Mouse (Mus musculus) stomach, postnatal 0 days (tissue): ENCODE measurements around the gene Calm3.

Experiments used
- CTCF ChIP-seq: IDR thresholded peaks from 2 replicates; pipeline ENCODE4 v1.5.1; 2016; ENCODE audit warnings: antibody characterized with exemption, low read depth, mild to moderate bottlenecking, moderate library complexity
- EP300 ChIP-seq: optimal IDR thresholded peaks from 2 replicates; pipeline ENCODE3; 2016; ENCODE audit warnings: antibody characterized with exemption

DNA sequence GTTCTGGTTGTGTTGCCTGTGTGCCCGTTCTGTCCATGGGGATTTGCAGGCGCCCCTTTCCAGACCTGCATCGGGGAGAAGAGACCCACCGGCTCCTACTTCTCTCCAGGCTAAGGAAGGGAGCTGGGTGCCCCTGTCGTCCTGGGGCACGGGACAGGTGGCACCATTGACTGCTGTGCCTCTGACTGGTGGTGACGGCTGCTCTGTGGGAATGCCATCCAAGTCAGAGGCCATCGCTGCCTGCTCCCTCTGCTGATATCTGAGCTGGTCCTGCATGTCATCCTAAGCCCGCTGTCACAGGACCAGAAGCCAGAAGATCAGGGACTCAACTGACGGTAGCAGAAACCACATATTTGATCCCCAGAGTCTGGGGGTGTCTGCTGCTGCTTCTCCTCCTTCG, 15.1 kb downstream of the Calm3 start:
- TF ChIP-seq CTCF: no peak
- TF ChIP-seq EP300: no peak
